Mouse (Mus musculus): ENCODE data around the gene Smpdl3a.

- TF ChIP-seq POLR2A (IDR thresholded peaks at IDR 0.05; ENCODE audit: insufficient read depth, low read depth, low read length): no peak
- TF ChIP-seq CTCF (IDR thresholded peaks at IDR 0.05): peak; percentile 79
Measured at GRCm38 (mm10) chr10:57796057-57796456, 1.9 kb downstream of the Smpdl3a start.
